Mouse (Mus musculus): ENCODE data around the gene Ank.

DNA sequence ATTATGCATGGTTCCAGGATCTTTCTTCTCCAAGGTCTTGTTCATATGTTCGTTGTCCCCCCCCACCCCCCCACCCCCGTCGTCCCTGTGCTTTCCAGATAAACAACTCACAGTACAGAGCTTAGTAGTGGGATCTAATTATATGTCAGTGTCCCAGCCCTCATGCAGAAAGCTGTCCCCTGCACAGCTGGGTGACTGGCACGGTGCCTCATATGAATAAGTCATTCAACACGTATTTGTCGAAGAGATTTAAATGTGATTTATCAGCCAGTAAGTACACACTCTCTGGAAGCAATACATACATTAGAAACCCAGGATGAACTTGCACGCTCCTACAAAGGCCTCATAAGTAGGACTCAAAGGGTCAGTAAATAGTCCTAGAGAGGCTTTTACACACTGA lies 83.4 kb downstream of the Ank start:
- TF ChIP-seq CTCF (IDR thresholded peaks at IDR 0.05; ENCODE audit: borderline replicate concordance, insufficient read depth, low read depth, low read length) (no peak), POLR2A (IDR thresholded peaks at IDR 0.05; ENCODE audit: borderline replicate concordance, insufficient read depth, low read length) (no peak)
